Mouse (Mus musculus) cerebellum, adult 2 months (tissue): ENCODE results near the gene Paqr7.
A peak's percentile ranks its signal among the peaks of the same experiment; 100 is the strongest.

Experiments used
- CTCF ChIP-seq: fragments of 200-500 bp; IDR thresholded peaks from 2 replicates; pipeline ENCODE4 v1.5.1; 2011; ENCODE audit warnings: low read depth, mild to moderate bottlenecking, control low read depth, low read length, moderate library complexity, borderline replicate concordance; ENCODE audit not compliant: insufficient read depth
- POLR2A ChIP-seq: fragments of 200-500 bp; IDR thresholded peaks from 2 replicates; pipeline ENCODE4 v1.6.1; 2011; ENCODE audit warnings: low read length, control low read depth, borderline replicate concordance; ENCODE audit not compliant: insufficient read depth

GRCm38 (mm10) chr4:134549899-134550298 is 53.4 kb downstream of the Paqr7 start:
- TF ChIP-seq CTCF (peak; percentile 7; the same call in 1 of the 2 replicates), POLR2A (no peak)
